Mouse (Mus musculus) ES-E14 (cell line): ENCODE measurements at regions not wholly inside any gene's neighbourhood (a gene's known extent, or its start where the extent isn't known, plus 50 kb on each side); places are given as distances from the start of the nearest gene placed in this dataset.

ENCODE experiments used
- DNase-seq: peaks from one replicate; pipeline ENCODE4 v3.0.0-alpha.2; 2013; ENCODE audit warnings: low read depth, low spot score
- H3K27ac ChIP-seq: 2 replicates; pipeline ENCODE4 v1.5.1; 2012; ENCODE audit warnings: low read depth, mild to moderate bottlenecking, low read length, moderate library complexity, mixed read lengths; ENCODE audit not compliant: poor library complexity, insufficient read depth, severe bottlenecking
- H3K36me3 ChIP-seq: 2 replicates; pipeline ENCODE4 v1.6.1; 2012; ENCODE audit warnings: mild to moderate bottlenecking, low read length, moderate library complexity, mixed read lengths; ENCODE audit not compliant: control insufficient read depth, poor library complexity, insufficient read depth, severe bottlenecking
- H3K4me1 ChIP-seq, 2 experiments: fragments of 150-350 bp in 1 of 2; sonication (generic) in 1 of 2; 2 replicates each; pipeline ENCODE4 v1.6.1; 2012; ENCODE audit warnings: low read length in 2 of 2, mild to moderate bottlenecking in 1 of 2, mixed read lengths in 1 of 2; ENCODE audit not compliant: control insufficient read depth in 2 of 2, insufficient read depth in 2 of 2, poor library complexity in 1 of 2
- H3K4me3 ChIP-seq, 2 experiments: fragments of 150-350 bp in 1 of 2; sonication (generic) in 1 of 2; 2 replicates each; pipeline ENCODE4 v1.5.1; 2012; ENCODE audit warnings: low read length in 2 of 2, low read depth in 1 of 2, mild to moderate bottlenecking in 1 of 2, mixed read lengths in 1 of 2; ENCODE audit not compliant: insufficient read depth in 1 of 2, poor library complexity in 1 of 2, severe bottlenecking in 1 of 2
- H3K9ac ChIP-seq: 2 replicates; pipeline ENCODE4 v1.6.1; 2012; ENCODE audit warnings: low read depth, mild to moderate bottlenecking, low read length, mixed read lengths; ENCODE audit not compliant: poor library complexity, insufficient read depth, severe bottlenecking
- H3K9me3 ChIP-seq: fragments of 150-350 bp; sonication (generic); 2 replicates; pipeline ENCODE4 v1.6.1; 2012; ENCODE audit warnings: low read depth, mild to moderate bottlenecking, low read length; ENCODE audit not compliant: control insufficient read depth, insufficient read depth
- CHD2 ChIP-seq: IDR thresholded peaks from 2 replicates; pipeline ENCODE4 v1.6.1; 2014; ENCODE audit warnings: mild to moderate bottlenecking, low read depth, low read length, inconsistent platforms
- HCFC1 ChIP-seq: IDR thresholded peaks from 2 replicates; pipeline ENCODE4 v1.6.1; 2012; ENCODE audit warnings: low read length, inconsistent platforms, borderline replicate concordance; ENCODE audit not compliant: insufficient read depth
- MAFK ChIP-seq: IDR thresholded peaks from 2 replicates; pipeline ENCODE4 v1.6.1; 2014; ENCODE audit warnings: mild to moderate bottlenecking, low read depth, low read length, inconsistent platforms; ENCODE audit not compliant: insufficient read depth
- ZC3H11A ChIP-seq: IDR thresholded peaks from 2 replicates; pipeline ENCODE4 v1.6.1; 2012; ENCODE audit warnings: low read depth, mild to moderate bottlenecking, inconsistent platforms, low read length, borderline replicate concordance
- ZNF384 ChIP-seq: IDR thresholded peaks from 2 replicates; pipeline ENCODE4 v1.6.1; 2012; ENCODE audit warnings: low read depth, low read length, inconsistent platforms
- in situ Hi-C, 2 experiments: fragments of 600-800 bp; cut with MboI; formaldehyde crosslinking; loops; one replicate each; pipeline ENCODE4 v1.15.1; 2025; ENCODE audit warnings: low sequenced_read_pairs in 2 of 2, inconsistent platforms in 1 of 2; ENCODE audit not compliant: unreplicated experiment in 2 of 2

GRCm38 (mm10) chr3:118072363-118072762, 203.6 kb upstream of the Snx7 start:
- Histone ChIP-seq H3K4me1 (no peaks in the 10 kb centered on the region), H3K9me3 (no peaks in the 10 kb centered on the region), H3K36me3 (no peaks in the 10 kb centered on the region), H3K4me3 (no peak overlapping the region), H3K9ac (no peak overlapping the region), H3K27ac (no peak overlapping the region)
- in situ Hi-C loops: no loop called here
- TF ChIP-seq CHD2 (no peak), HCFC1 (no peak), MAFK (no peak), ZC3H11A (no peak), ZNF384 (no peak)
- no peak for DNase-seq

- in situ Hi-C loops: no loop called here
- H3K4me1 ChIP-seq: no peaks in the 10 kb centered on the region
Observed at GRCm38 (mm10) chr3:118070129-118070528, 201.4 kb upstream of the Snx7 start.

GRCm38 (mm10) chr3:118063679-118064078, 194.9 kb upstream of the Snx7 start:
- in situ Hi-C loops: no loop called here
- no peak for TF ChIP-seq MAFK
- TF ChIP-seq ZNF384: no peak
- TF ChIP-seq CHD2: no peak
- no peak for TF ChIP-seq HCFC1
- no peak for TF ChIP-seq ZC3H11A
- no peaks in the 10 kb centered on the region for H3K4me1 ChIP-seq
- no peak overlapping the region for H3K27ac ChIP-seq
- no peaks in the 10 kb centered on the region for H3K9me3 ChIP-seq
- no peak overlapping the region for H3K9ac ChIP-seq
- no peak overlapping the region for H3K4me3 ChIP-seq
- H3K36me3 ChIP-seq: no peaks in the 10 kb centered on the region
- no peak for DNase-seq

More at GRCm38 (mm10) chr3:118070129-118070528, 201.4 kb upstream of the Snx7 start:
- H3K9me3 ChIP-seq: no peaks in the 10 kb centered on the region
- no peak overlapping the region for H3K27ac ChIP-seq
- no peak for DNase-seq
- H3K36me3 ChIP-seq: no peaks in the 10 kb centered on the region
- no peak for TF ChIP-seq CHD2
- TF ChIP-seq ZNF384: no peak
- H3K4me3 ChIP-seq: no peak overlapping the region
- H3K9ac ChIP-seq: no peak overlapping the region

GRCm38 (mm10) chr3:118062569-118062968, 193.8 kb upstream of the Snx7 start:
- H3K9me3 ChIP-seq: no peaks in the 10 kb centered on the region
- H3K9ac ChIP-seq: no peak overlapping the region
- in situ Hi-C loops: no loop called here
- H3K4me1 ChIP-seq: no peaks in the 10 kb centered on the region
- H3K4me3 ChIP-seq: no peak overlapping the region
- H3K27ac ChIP-seq: no peak overlapping the region
- TF ChIP-seq ZNF384 (no peak), CHD2 (no peak), HCFC1 (no peak), ZC3H11A (no peak), MAFK (no peak)
- DNase-seq: no peak
- H3K36me3 ChIP-seq: no peaks in the 10 kb centered on the region

GRCm38 (mm10) chr3:118047016-118047415, 178.3 kb upstream of the Snx7 start:
- Histone ChIP-seq H3K27ac (no peak overlapping the region), H3K4me1 (no peaks in the 10 kb centered on the region), H3K36me3 (no peaks in the 10 kb centered on the region), H3K4me3 (no peak overlapping the region), H3K9ac (no peak overlapping the region), H3K9me3 (no peaks in the 10 kb centered on the region)
- TF ChIP-seq ZNF384: no peak
- no peak for TF ChIP-seq HCFC1
- no peak for TF ChIP-seq MAFK
- no peak for TF ChIP-seq CHD2
- DNase-seq: no peak
- in situ Hi-C loops: no loop called here
